Mouse (Mus musculus): Measurements from ENCODE around the gene Unc13d. TPM values are rescaled to one million over a fixed set of nuclear protein-coding genes. Genes with fewer than 3 reads are reported as not detected.

The Unc13d gene
- polyA plus RNA-seq, 1 experiment: 9.1 TPM

- TF ChIP-seq USF1 (IDR thresholded peaks at IDR 0.05; ENCODE audit: low read depth): no peak
- peak in 1 of 3 experiments; percentile 25 for TF ChIP-seq MYOG (IDR thresholded peaks at IDR 0.05; ENCODE audit: control insufficient read depth in 1 of 3, insufficient read depth in 1 of 3, insufficient read length in 2 of 3, low read depth in 2 of 3)
- TF ChIP-seq POLR2A (IDR thresholded peaks at IDR 0.05; ENCODE audit: insufficient read length, low read depth): peak; percentile 7
- Histone ChIP-seq H3K4me2 (ENCODE audit: low read depth) (peak overlapping the region; percentile 57), H3K79me2 (ENCODE audit: control insufficient read depth, insufficient read depth) (peaks cover 11% of the 10 kb centered on the region), H3K36me3 (ENCODE audit: control insufficient read depth, insufficient read depth) (no peaks in the 10 kb centered on the region), H3K4me3 (no peak overlapping the region), H3ac (ENCODE audit: control insufficient read depth, insufficient read length) (no peak overlapping the region), H3K27me3 (ENCODE audit: control insufficient read depth, insufficient read depth, insufficient read length) (no peaks in the 10 kb centered on the region)
Measured at GRCm38 (mm10) chr11:116104006-116104646, 26.4 kb upstream of the Unc13d start.

DNA sequence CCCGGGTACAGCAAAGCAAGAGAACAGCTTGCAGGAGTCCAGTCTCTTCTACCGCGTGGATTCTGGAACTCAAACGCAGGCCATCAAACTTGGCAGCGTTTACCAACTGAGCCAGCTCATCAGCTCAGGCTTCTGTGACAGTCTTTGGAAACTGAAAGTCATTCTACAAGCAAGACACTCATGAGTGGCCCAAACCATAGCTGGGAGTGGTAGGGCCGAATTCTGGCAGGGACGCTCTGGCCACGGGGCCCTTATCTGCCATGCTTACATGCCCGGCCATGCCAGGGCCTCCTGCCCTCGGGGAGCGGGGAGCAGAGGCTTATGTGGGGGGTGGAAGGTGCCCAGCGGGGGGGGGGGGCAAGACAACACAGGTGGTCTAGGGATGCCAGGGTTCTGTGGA, 25.8 kb upstream of the Unc13d start:
- Histone ChIP-seq H3K36me3 (ENCODE audit: control insufficient read depth, insufficient read depth) (no peaks in the 10 kb centered on the region), H3K79me2 (ENCODE audit: control insufficient read depth, insufficient read depth) (peaks cover 11% of the 10 kb centered on the region), H3K27me3 (ENCODE audit: control insufficient read depth, insufficient read depth, insufficient read length) (no peaks in the 10 kb centered on the region), H3K4me2 (ENCODE audit: low read depth) (peak overlapping the region; percentile 57), H3K4me3 (no peak overlapping the region), H3ac (ENCODE audit: control insufficient read depth, insufficient read length) (no peak overlapping the region)
- TF ChIP-seq TCF12 (IDR thresholded peaks at IDR 0.05; ENCODE audit: insufficient read depth, poor library complexity, severe bottlenecking): no peak
- TF ChIP-seq TCF3 (IDR thresholded peaks at IDR 0.05; ENCODE audit: insufficient read length, low read depth): no peak
- no peak for TF ChIP-seq USF1 (IDR thresholded peaks at IDR 0.05; ENCODE audit: low read depth)
- no peak for TF ChIP-seq CEBPB (IDR thresholded peaks at IDR 0.05; ENCODE audit: insufficient read depth, poor library complexity, severe bottlenecking)
- TF ChIP-seq MYOD1 (IDR thresholded peaks at IDR 0.05; ENCODE audit: control insufficient read depth in 1 of 3, insufficient read length in 2 of 3, low read depth in 2 of 3): no peak
- no peak for TF ChIP-seq MYOG (IDR thresholded peaks at IDR 0.05; ENCODE audit: control insufficient read depth in 1 of 3, insufficient read depth in 1 of 3, insufficient read length in 2 of 3, low read depth in 2 of 3)
- TF ChIP-seq E2F4 (IDR thresholded peaks at IDR 0.05; ENCODE audit: insufficient read depth): no peak
- no peak for TF ChIP-seq POLR2AphosphoS2 (IDR thresholded peaks at IDR 0.05; ENCODE audit: insufficient read length, low read depth)
- no peak for TF ChIP-seq POLR2A (IDR thresholded peaks at IDR 0.05; ENCODE audit: insufficient read length, low read depth)
- TF ChIP-seq REST (IDR thresholded peaks at IDR 0.05; ENCODE audit: insufficient read depth, insufficient read length): no peak
- TF ChIP-seq SRF (IDR thresholded peaks at IDR 0.05; ENCODE audit: control insufficient read depth, insufficient read length, low read depth): no peak
- TF ChIP-seq MAX (IDR thresholded peaks at IDR 0.05; ENCODE audit: low read depth): no peak

GRCm38 (mm10) chr11:116102472-116102871, 24.7 kb upstream of the Unc13d start:
- Histone ChIP-seq H3K4me2 (ENCODE audit: low read depth) (no peak overlapping the region), H3K36me3 (ENCODE audit: control insufficient read depth, insufficient read depth) (no peaks in the 10 kb centered on the region), H3K27me3 (ENCODE audit: control insufficient read depth, insufficient read depth, insufficient read length) (no peaks in the 10 kb centered on the region), H3ac (ENCODE audit: control insufficient read depth, insufficient read length) (no peak overlapping the region), H3K79me2 (ENCODE audit: control insufficient read depth, insufficient read depth) (peaks cover under 1% of the 10 kb centered on the region), H3K4me3 (no peak overlapping the region)
- TF ChIP-seq E2F4 (IDR thresholded peaks at IDR 0.05; ENCODE audit: insufficient read depth) (no peak), SRF (IDR thresholded peaks at IDR 0.05; ENCODE audit: control insufficient read depth, insufficient read length, low read depth) (no peak), USF1 (IDR thresholded peaks at IDR 0.05; ENCODE audit: low read depth) (no peak), TCF12 (IDR thresholded peaks at IDR 0.05; ENCODE audit: insufficient read depth, poor library complexity, severe bottlenecking) (no peak), CEBPB (IDR thresholded peaks at IDR 0.05; ENCODE audit: insufficient read depth, poor library complexity, severe bottlenecking) (no peak), POLR2AphosphoS2 (IDR thresholded peaks at IDR 0.05; ENCODE audit: insufficient read length, low read depth) (no peak), TCF3 (IDR thresholded peaks at IDR 0.05; ENCODE audit: insufficient read length, low read depth) (no peak), POLR2A (IDR thresholded peaks at IDR 0.05; ENCODE audit: insufficient read length, low read depth) (no peak), MYOG (IDR thresholded peaks at IDR 0.05; ENCODE audit: control insufficient read depth in 1 of 3, insufficient read depth in 1 of 3, insufficient read length in 2 of 3, low read depth in 2 of 3) (no peak), MYOD1 (IDR thresholded peaks at IDR 0.05; ENCODE audit: control insufficient read depth in 1 of 3, insufficient read length in 2 of 3, low read depth in 2 of 3) (no peak), REST (IDR thresholded peaks at IDR 0.05; ENCODE audit: insufficient read depth, insufficient read length) (no peak), MAX (IDR thresholded peaks at IDR 0.05; ENCODE audit: low read depth) (no peak)

DNA sequence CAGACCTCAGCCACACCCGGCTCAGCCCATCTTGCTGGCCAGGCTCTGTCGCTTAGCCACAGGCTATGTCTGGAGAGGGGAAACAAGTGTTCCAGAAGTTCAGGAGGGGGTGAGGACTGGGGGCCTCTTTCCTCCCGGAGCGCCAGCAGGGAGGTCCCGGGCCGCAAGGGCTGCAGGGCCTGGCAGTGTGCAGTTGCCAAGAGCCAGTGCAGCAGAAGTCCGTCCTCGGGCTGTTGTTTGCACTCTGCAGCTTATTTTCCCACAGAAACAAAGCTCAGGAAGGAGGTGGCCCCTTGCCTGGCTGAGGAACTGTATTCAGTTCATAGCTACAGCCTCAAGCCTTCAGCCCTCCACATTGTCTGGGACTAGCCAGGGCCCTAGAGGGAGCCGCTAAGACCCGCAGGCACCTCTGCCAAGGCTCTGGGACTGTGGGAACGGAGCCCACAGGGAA, 24.2 kb upstream of the Unc13d start:
- no peak overlapping the region for H3K4me3 ChIP-seq
- TF ChIP-seq POLR2AphosphoS2 (IDR thresholded peaks at IDR 0.05; ENCODE audit: insufficient read length, low read depth): no peak
- no peak for TF ChIP-seq POLR2A (IDR thresholded peaks at IDR 0.05; ENCODE audit: insufficient read length, low read depth)
- no peak for TF ChIP-seq CEBPB (IDR thresholded peaks at IDR 0.05; ENCODE audit: insufficient read depth, poor library complexity, severe bottlenecking)
- TF ChIP-seq E2F4 (IDR thresholded peaks at IDR 0.05; ENCODE audit: insufficient read depth): no peak
- TF ChIP-seq MYOD1 (IDR thresholded peaks at IDR 0.05; ENCODE audit: control insufficient read depth in 1 of 3, insufficient read length in 2 of 3, low read depth in 2 of 3): no peak
- no peak for TF ChIP-seq MYOG (IDR thresholded peaks at IDR 0.05; ENCODE audit: control insufficient read depth in 1 of 3, insufficient read depth in 1 of 3, insufficient read length in 2 of 3, low read depth in 2 of 3)
- TF ChIP-seq USF1 (IDR thresholded peaks at IDR 0.05; ENCODE audit: low read depth): no peak
- TF ChIP-seq TCF3 (IDR thresholded peaks at IDR 0.05; ENCODE audit: insufficient read length, low read depth): no peak
- no peak for TF ChIP-seq SRF (IDR thresholded peaks at IDR 0.05; ENCODE audit: control insufficient read depth, insufficient read length, low read depth)
- TF ChIP-seq REST (IDR thresholded peaks at IDR 0.05; ENCODE audit: insufficient read depth, insufficient read length): no peak
- no peak for TF ChIP-seq TCF12 (IDR thresholded peaks at IDR 0.05; ENCODE audit: insufficient read depth, poor library complexity, severe bottlenecking)
- TF ChIP-seq MAX (IDR thresholded peaks at IDR 0.05; ENCODE audit: low read depth): no peak
- no peaks in the 10 kb centered on the region for H3K79me2 ChIP-seq (ENCODE audit: control insufficient read depth, insufficient read depth)
- no peaks in the 10 kb centered on the region for H3K36me3 ChIP-seq (ENCODE audit: control insufficient read depth, insufficient read depth)
- H3K27me3 ChIP-seq (ENCODE audit: control insufficient read depth, insufficient read depth, insufficient read length): no peaks in the 10 kb centered on the region
- no peak overlapping the region for H3ac ChIP-seq (ENCODE audit: control insufficient read depth, insufficient read length)
- H3K4me2 ChIP-seq (ENCODE audit: low read depth): no peak overlapping the region
